Mouse (Mus musculus): Measurements from ENCODE around the gene Smurf1.

DNA sequence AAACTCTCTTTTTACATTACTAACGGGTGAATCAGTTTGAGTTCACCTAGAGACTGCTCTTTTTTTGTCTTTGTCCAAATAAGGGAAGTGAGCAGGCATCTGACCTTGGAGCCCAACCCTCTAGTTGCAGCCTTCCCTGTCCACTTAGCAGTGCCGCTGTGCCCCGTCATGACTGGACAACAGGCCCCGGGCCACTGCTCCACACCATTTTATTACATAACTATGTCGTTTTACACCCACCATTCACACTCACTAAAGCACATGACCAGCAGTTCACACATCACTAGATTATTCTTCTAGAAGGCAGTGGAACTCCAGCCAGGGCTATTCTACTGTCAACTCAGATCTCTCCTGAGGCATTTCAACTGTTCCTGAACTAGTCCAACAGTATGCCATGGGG, 33.8 kb downstream of the Smurf1 start:
- TF ChIP-seq CTCF (IDR thresholded peaks at IDR 0.05; ENCODE audit: low read depth) (no peak), EP300 (IDR thresholded peaks at IDR 0.05; ENCODE audit: low read depth) (no peak)
